Mouse (Mus musculus) spleen, postnatal 4 days (tissue): ENCODE measurements around the gene Tmod4.

Source experiments
- DNase-seq, 2 experiments: peaks; one replicate each; pipeline ENCODE4 v3.0.0; 2022; ENCODE audit warnings: low spot score in 2 of 2

Tmod4 gene

DNA sequence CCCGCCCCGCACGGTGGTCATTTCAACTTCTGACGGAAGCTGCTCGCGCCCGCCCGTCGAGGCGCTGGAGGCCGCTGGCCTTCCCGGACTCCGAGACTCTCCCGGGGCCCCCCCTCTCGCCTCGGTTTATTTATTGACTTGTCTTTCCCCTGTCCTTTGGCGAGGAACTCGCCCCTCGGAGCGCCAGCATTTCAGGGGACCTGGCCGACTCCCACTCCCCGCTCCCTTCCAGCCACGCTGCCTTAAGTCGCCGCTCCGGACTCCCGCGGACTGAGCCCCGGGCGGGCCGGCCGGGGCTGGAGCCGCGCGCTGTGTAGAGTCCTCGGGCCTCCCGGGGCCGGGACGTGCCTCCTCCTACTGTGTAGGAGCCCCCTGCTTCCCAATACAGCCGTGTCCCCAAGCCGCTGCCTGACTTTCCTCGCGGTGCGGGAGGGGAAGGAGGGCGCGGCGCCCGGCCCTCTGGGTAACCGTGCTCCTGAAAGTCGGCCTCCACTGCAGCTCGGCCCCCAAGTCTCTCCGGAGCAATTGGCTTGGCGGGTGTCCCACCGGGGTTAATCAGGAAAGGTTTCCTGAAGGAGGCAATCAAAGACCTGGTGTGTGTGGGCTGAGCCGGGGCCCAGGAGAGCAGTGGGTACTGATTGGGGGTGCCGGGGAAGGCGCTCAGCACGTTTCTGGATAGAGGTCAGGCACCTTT is 49.1 kb downstream of the Tmod4 start:
- DNase-seq: no peak

- DNase-seq: peak; percentile 85 to 95
These were observed 49.8 kb downstream of the Tmod4 start for GRCm38 (mm10) chr3:95174011-95174592.

DNA sequence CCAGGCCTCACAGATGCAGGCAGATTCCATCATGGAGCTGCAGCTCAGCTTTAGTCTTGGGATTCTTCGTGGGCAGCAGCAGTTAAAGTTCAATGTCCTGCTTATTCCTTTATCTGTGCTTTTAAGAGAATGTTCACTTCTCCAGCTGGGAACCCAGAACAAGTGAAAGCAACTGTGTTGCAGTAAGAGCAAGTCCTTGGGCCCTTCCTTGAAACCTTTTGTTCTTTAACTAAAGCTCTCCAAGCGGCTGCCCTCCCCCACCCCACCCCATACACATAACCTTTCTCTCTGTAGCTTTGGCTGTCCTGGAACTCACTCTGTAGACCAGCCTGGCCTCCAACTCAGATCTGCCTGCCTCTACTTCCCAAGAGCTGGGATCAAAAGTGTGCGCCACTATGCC is 52.2 kb downstream of the Tmod4 start:
- DNase-seq: no peak

GRCm38 (mm10) chr3:95177583-95177982 is 53.3 kb downstream of the Tmod4 start:
- DNase-seq: no peak
